Mouse (Mus musculus): Measurements from ENCODE around the gene Peak1. TPM values are rescaled to one million over a fixed set of nuclear protein-coding genes. Genes with fewer than 3 reads are reported as not detected.

Peak1 gene
- total RNA-seq, 2 experiments from 2014 or later: 10.8 to 18.2 TPM

DNA sequence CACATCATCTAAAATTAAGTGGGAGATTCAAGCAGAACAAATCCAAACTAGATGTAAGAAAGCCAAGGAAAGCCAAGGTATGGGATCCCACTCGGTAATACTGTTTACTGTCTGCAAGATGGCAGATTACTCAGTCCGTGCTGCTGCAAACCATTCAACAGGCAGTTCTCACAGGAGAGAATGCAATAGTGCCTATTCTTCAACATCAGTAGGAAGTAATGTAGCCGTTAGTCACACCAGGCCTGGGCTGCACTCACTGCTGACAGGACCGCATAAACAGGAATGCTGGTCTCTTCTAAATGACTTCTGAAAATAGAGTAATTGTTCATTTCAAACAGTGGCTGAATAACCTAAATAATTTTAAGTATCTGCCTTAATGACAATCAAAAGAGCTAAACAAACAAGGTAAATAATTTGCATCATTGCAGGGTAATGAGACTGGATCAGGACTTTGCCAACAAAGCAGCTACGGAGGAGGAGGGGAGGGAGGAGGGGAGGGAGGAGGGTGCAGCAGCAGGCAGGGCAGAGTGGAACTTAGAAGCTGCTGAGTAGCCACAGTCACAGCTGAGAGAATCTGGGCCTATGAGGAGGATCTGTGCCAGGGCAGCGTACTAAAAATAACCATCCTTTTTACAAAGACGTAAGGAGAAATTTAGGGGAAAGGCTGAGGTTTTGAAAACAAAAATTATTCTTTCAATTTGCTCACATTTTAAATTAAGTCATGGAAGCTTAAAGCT is 266.0 kb downstream of the Peak1 start:
- peak; percentile 68 for DNase-seq
- peak overlapping the region; percentile 88 for H3K27ac ChIP-seq
- intact Hi-C loops (cut with DNase I): no loop called here
- no peak for TF ChIP-seq CTCF (IDR thresholded peaks at IDR 0.05)
- H3K4me3 ChIP-seq: peak overlapping the region; percentile 45

Small RNAs within 50 kb of the gene (microRNA-seq; reads per million reads assigned to microRNA genes)
- 11.6 reads per million, percentile 10 among the genes with 10 or more reads in this experiment for gene Gm24270

Other genes starting within 250 kb of the Peak1 start
- gene Hmg20a, start 542 bp upstream of the Peak1 start, total RNA-seq (2021): 10 to 100 TPM; 14.7 to 14.8 TPM